Mouse (Mus musculus) cerebellum, adult 18-20 months (tissue): ENCODE results near the gene Cog1.

ENCODE experiments used
- DNase-seq, 2 experiments: peaks; one replicate each; pipeline ENCODE4 v3.0.0; 2021

Gene Cog1

GRCm38 (mm10) chr11:113648690-113649352, at the start of gene Cog1:
Cog1 (plus strand) TSS chr11:113649169.
- DNase-seq, result no peak

GRCm38 (mm10) chr11:113600526-113601245, 48.3 kb upstream of the Cog1 start:
- peak; percentile 35 to 49 for DNase-seq

DNA sequence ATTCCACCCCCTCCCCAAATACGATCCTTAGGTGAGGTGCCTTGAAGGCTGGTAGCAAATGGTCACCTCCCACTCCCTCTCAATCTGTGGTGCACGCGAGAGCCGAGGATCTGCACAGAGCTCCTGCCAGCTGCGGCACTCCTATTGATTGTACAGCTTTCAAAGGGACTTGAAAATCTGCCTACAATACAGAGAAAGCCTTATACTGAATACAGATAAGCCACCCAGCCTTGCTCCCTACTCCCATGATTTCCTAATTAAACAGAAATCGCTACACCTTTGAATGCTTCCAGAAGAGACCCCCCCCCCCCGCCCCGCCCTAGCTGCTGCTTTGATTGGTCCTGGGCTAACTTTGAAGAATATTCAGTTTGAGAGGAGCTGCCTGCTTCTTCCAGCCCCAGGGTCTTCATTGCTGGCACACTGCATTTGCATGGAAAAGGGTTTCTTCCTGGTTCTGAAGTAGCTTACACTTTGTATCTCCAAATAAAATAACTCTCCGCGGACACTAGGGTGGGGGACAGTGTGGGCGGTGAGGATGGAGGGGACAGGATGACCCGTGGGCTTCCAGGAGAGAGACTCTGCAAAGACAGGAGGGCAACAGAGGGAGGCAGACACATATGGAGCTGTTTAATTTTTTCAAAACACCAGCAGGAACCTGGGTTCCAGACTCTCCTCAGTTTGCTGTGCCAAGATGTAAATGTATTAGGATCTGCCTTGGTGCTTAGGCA, 47.2 kb upstream of the Cog1 start:
- no peak for DNase-seq

DNA sequence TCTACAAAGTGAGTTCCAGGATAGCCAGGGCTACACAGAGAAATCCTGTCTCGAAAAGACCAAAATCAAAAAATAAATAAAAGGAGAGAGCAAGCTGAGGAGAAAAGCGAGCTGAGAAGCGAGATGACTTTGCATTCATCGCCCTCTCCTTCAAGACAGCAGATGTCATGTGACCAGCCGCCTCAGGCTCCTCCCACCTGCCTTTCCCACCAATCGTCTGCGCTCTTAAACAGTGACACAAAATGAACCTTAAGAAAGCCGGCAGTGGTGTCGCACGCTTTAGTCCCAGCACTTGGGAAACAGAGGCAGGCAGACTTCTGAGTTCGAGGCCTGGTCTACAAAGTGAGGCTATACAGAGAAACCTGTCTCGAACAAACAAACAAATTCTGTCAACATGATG, 41.4 kb upstream of the Cog1 start:
- DNase-seq, result no peak

- no peak for DNase-seq
Measured at GRCm38 (mm10) chr11:113609581-113609980, 39.4 kb upstream of the Cog1 start.

DNA sequence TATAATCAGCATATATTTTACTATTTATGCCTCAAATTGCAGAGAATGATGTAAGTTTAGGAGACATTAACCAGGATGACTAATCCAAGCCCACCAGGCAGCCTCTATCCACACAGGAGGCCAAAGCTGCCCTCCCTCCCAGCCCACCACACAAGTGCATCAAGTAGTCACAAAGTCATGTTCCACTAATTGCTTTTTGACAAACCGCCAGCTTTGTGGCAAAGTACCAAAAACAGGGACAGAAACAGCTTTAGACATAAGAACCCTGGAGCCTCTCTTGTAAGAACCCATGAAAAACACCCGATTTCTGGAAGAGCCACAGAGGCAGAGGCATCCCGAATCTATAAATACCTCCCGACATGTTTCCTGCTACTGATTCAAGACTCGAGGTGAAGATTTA, 38.7 kb upstream of the Cog1 start:
- no peak for DNase-seq

DNA sequence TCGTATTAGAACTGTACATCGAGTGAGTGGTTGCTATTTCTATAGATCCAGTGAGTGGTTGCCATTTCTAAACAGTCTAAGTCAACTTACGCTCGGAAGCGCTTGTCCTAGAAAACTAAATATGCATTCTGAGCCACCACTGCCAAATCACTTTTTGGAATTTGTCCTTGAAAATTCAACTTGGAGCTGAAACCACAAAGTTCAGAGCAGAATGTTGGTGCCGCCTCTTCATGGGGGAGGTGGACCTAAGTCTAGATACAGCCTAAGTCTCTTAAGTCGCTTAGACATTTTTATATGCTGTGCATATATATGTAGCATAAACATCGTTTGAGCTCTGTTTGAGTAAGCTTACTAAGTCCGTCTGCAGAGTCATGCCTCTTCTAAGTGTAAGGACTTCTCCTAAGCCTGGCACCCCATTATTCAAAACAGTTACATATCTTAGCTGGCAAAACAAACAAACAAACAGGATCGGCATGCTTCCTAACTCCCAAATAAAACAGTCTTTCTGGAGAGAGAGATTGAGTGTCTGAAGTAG, 37.8 kb upstream of the Cog1 start:
- DNase-seq, result no peak

- DNase-seq, result peak; percentile 29 to 46
Measured at GRCm38 (mm10) chr11:113611664-113612611, 37.0 kb upstream of the Cog1 start.

GRCm38 (mm10) chr11:113614476-113614875, 34.5 kb upstream of the Cog1 start:
- DNase-seq, result no peak

- DNase-seq, result peak; percentile 42 to 64
Measured at GRCm38 (mm10) chr11:113617132-113617911, 31.6 kb upstream of the Cog1 start.

- no peak for DNase-seq
Measured at GRCm38 (mm10) chr11:113618303-113618671, 30.7 kb upstream of the Cog1 start.

- DNase-seq, result peak; percentile 62 to 75
Measured at GRCm38 (mm10) chr11:113618672-113619419, 30.1 kb upstream of the Cog1 start, which contains the start of gene Sstr2. Sstr2 (plus strand) TSS chr11:113619342.

DNA sequence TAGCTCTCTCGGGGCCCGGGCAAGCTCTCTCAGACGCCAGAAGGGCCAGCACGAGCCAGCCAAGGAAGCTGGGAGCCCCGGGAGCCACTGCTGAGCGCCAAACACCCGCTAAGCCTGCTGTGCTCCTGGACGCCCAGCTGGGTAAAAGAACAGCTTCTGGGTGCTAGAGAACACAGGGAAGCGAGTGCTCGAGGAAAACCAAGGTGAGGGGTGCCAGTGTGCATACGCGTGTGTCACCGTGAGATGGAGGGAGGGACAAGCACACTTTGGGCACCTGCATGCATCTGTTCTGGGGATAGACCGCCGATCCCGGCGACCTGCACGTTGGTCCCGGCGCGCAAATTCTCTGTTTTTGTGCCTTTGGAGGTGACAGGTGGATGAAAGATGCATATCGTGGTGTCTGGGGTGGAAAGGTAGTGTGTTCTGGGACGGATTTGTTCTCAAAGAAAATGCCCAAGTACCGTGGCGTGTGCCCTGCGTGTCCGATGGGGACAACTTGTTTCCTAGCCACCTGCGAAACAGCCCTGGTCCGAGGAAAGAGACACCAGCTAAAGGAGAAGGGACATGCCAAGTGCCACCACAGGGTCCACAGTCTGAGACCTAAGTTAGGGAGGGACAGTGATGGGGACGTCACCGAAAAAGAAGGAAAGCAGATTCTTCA, 29.4 kb upstream of the Cog1 start:
- DNase-seq, result no peak

DNA sequence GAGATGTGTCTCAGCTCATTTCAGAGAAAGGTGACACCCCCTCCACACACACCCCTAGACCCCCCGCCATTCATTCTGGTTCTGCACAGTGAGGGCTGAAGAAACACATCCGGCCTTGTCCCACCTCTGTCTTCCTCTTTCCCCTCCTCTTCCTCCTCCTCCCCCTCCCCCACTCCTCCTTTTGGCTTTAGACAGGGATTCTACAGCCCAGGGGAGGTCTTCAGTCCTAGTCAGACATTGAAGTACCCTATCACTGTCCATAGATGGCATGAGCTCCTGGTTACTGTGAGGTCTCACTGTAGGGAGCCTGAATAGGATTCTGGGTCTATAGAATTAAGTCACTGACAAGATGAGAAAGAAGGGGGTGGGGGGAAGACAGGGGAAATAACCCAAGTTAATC, 28.0 kb upstream of the Cog1 start:
- no peak for DNase-seq

GRCm38 (mm10) chr11:113622028-113622427, 26.9 kb upstream of the Cog1 start:
- no peak for DNase-seq

GRCm38 (mm10) chr11:113625437-113625836, 23.5 kb upstream of the Cog1 start:
- DNase-seq, result no peak

DNA sequence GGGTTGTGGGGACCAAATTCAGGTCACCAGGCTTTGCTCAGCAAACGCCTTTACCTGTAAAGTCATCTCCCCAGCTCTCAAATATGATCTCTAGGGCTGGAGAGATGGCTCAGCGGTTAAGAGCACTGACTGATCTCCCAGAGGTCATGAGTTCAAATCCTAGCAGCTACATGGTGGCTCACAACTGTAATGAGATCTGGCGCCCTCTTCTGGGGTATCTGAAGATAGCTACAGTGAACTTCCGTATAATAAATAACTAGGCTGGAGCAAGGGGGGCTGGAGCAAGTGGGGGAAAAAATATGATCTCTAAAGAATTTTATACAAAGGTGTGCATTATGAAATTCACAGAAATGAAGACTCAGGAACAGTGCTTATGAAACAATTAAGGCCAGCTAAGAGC, 21.2 kb upstream of the Cog1 start:
- no peak for DNase-seq

DNA sequence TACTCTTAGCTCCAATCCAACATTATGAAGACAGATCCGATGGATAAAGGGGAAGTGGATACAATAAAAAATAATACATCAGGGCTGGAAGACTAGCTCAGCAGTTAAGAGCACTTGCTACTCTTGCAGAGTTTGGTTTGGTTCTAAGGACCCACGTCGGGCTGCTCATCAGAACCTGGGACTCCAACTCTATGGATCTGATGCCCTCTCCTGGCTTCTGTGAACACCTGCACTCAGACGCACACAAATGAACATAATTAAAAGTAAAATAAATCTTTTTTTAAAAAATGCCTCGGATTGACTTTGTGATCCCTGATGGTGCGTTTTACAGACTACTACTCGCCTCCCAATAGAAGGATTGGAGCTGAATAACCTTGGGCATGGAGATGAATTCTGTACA, 18.3 kb upstream of the Cog1 start:
- no peak for DNase-seq

- DNase-seq, result no peak
Measured at GRCm38 (mm10) chr11:113631302-113631701, 17.7 kb upstream of the Cog1 start.

GRCm38 (mm10) chr11:113631862-113632261, 17.1 kb upstream of the Cog1 start:
- DNase-seq, result no peak
